Mouse (Mus musculus): ENCODE results near the gene Naa60.

Gene Naa60

GRCm38 (mm10) chr16:3891621-3892295, 19.6 kb downstream of the Naa60 start:
- DNase-seq (ENCODE audit: extremely low spot score): no peak

DNA sequence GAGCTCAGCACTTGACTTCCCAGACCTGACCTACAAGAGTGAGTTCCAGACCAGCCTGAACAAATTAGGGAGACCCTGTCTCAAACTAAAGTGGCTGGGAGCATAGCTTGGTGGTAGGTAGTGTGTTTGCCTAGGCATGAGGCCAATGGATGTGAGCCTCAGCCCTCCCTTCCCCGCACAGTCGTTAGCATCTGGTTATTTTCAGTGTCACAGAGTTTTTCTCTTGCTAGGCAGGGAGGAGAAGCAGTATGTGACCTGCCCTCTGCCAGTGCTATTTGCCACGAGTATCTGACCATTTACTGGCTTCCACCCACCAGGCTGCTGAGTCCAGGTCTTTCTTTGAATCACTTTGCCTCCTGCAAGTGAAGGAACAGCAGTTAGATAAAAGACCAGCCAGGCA, 21.6 kb downstream of the Naa60 start:
- DNase-seq (ENCODE audit: extremely low spot score): no peak

DNA sequence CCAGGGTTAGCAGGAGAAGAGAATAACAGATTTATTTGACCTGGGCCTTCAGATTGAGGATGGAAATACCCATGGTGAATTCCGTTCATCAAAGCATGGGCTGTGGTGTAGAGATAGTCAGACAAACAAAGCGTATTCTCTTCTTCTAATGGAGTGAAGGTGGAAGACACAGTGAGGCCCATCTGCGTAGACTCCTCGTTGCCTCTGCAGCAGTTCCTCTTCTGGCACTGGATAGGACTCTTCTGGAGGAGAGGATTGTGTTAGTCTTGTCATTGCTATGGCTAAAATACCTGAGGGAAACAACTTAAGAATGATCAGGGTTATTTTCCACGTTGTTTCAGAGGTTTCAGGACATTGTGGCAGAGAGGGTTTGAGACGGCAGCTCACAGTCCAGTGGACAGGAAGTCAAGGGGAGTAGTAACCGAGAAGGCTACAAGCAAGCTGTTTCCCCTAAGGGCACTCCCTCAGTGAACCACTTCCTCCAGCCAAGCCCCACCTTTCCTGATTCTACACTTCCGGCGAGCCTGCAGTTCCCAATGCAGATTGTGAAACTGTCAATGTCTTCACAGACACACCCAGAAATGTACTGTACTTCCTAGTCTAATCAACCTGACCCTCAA, 23.1 kb downstream of the Naa60 start:
- DNase-seq (ENCODE audit: extremely low spot score): no peak

DNA sequence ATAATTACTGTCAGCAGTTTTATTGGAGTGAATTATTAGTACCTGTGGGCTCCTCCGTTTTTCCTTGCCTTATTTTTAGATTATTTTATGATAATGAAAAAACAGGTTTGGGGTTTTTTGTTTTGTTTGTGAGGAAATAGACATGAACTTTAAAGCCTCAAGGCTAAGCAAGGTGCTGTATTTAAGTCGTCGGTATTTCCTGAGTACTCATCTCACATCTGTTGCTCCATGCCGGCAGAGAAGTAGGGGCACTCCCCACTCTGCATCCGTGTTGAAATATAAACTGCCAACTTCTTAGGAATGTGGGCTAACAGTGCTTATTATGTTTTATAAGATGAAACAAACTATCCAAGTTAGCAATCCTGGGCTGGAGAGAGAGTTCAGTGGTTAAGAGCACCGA, 23.9 kb downstream of the Naa60 start:
- DNase-seq (ENCODE audit: extremely low spot score): no peak

- no peak for DNase-seq (ENCODE audit: extremely low spot score)
These were observed 24.4 kb downstream of the Naa60 start for GRCm38 (mm10) chr16:3896553-3896952.

DNA sequence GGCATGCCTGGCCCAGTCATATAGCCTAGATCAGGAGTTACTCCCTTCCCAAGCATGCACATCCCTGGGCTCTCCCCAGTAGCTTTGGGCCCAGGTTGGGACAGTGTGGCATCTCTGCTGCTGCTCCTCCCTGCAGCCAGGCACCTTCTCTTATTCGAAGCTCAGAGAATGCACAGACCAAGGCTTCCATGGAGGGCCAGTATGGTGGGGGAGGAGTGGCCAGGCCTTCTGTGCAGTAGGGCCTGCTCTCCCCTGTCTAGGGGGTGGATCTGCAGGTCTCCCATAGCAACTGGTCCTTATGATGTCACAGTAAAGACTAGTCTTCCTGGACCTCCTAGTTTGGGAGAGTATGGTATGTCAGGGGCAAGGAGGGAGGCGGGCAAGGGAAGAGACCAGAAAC, 35.3 kb downstream of the Naa60 start:
- DNase-seq (ENCODE audit: extremely low spot score): no peak

DNA sequence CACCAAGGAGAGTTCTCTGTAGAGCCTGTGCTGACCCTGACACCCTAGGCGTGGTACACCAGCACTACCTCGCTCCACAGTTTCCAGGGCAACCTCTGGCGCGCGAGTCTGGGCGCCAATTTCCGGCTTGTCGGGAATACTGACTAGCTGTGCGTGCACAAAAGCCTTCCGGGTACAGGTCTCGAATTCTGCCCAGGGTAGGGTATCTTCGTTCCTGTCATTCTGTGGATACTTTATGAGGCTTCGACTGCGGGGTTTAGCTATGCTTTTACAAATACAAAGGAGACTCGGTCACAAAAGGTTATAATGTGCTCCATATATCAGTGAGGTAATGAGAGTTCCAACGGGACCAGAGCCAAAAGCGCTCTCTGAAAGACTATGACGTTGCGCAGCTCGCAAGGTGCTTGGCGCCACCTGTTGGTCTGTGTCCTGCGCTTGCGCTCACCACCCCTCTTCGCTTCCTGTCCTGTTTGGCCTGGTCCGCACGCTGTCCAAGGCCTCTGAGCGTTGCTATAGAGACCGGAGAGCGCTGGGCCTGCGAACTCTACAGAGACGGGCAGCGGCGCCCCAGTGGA, 36.4 kb downstream of the Naa60 start, which contains the start of the genes 1700037C18Rik and Cluap1:
Gene 1700037C18Rik, minus strand, starts transcription at position 153 of the 575 bp plus-strand sequence.
Gene Cluap1, plus strand, starts transcription at position 265 of the 575 bp plus-strand sequence.
- peak; percentile 90 for DNase-seq (ENCODE audit: extremely low spot score)

- no peak for DNase-seq (ENCODE audit: extremely low spot score)
These were observed 36.9 kb downstream of the Naa60 start for GRCm38 (mm10) chr16:3909118-3909517.

GRCm38 (mm10) chr16:3920756-3921155, 48.6 kb downstream of the Naa60 start:
- no peak for DNase-seq (ENCODE audit: extremely low spot score)

DNA sequence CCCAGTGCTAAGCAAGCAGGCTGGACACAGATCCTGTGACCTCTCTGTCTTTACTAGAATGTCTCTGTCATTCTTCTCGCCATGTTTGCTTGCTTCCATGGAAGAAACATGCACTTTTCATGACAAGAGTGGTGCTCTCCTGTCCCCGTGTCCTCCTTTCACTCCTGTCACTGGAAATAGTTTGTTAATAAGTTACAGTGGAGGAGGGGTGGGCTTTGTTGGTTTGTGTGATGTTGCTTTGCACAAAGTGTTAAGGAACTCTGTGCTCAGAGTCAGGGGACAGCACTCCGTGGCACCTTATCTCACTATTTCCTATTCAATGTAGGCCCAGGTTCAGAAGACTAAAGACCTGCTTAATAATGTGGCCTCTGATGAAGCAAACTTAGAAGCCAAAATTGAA, 51.3 kb downstream of the Naa60 start:
- no peak for DNase-seq (ENCODE audit: extremely low spot score)

DNA sequence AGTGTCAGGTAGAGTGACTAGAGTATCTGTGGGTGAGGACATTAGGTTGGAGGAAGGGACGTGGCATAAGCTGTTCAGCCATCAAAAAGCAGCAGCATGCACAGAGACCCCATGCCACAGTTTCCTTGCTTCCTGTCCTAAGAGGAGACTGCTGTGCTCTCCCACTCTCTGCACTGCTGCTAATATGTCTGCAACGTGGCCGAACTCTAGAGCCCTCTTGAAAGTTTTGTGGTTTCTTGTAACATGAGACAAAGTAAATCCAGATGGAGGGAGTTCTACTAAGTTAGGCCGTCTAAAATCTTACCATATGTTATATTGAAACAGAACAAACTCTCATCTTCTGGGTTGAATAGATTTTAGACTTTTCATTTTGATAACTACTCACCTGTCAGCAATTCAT, 51.8 kb downstream of the Naa60 start:
- DNase-seq (ENCODE audit: extremely low spot score): no peak

- DNase-seq (ENCODE audit: extremely low spot score): no peak
These were observed 56.4 kb downstream of the Naa60 start for GRCm38 (mm10) chr16:3928582-3928981.

GRCm38 (mm10) chr16:3929151-3929550, 57.0 kb downstream of the Naa60 start:
- no peak for DNase-seq (ENCODE audit: extremely low spot score)

- DNase-seq (ENCODE audit: extremely low spot score): no peak
These were observed 61.4 kb downstream of the Naa60 start for GRCm38 (mm10) chr16:3933536-3933935.

DNA sequence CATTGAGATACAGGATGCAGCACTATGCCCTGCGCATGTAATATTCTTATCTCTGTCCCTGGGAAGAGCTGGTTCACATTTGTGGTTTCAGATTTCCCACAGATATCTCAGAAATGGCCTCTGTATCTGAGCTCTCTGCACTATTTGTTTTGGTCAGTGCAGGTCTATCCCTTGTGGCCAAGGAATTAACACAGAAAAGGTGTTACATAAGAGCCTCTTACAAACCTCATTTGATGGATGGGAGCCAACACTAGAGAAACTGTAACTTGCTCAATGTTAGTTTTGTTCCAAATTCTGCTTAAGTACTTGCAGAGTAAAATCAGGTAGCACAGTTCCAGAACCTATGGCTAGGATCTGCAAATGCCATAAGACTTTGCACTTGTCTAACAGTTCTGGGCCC, 61.9 kb downstream of the Naa60 start:
- DNase-seq (ENCODE audit: extremely low spot score): no peak

DNA sequence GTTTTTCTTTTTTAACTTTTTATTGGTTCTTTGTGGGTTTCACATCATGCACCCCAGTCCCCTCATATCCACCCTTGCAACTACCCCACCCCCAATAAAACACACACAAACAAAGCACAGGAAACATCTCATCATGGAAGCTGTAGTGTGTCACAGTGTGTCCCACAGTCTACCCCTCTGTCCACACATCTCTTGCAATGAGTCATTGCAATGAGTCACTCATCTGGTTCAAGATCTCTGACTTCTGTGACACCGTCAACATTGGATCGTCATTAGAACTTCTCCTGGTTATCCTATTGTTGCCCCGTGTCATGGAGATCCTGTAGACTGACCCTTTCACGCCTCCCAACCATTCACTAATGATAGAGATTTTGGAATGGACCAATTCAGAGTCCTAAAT, 62.5 kb downstream of the Naa60 start:
- no peak for DNase-seq (ENCODE audit: extremely low spot score)

- no peak for DNase-seq (ENCODE audit: extremely low spot score)
These were observed 79.0 kb downstream of the Naa60 start for GRCm38 (mm10) chr16:3951141-3951540.
